Mouse (Mus musculus): ENCODE measurements around the gene Ifi47.

- TF ChIP-seq ZNF384 (IDR thresholded peaks at IDR 0.05; ENCODE audit: low read depth, low read length) (no peak), MAFK (IDR thresholded peaks at IDR 0.05; ENCODE audit: insufficient read depth, low read depth, low read length) (no peak), ZC3H11A (IDR thresholded peaks at IDR 0.05; ENCODE audit: borderline replicate concordance, low read depth, low read length) (no peak), CHD2 (IDR thresholded peaks at IDR 0.05; ENCODE audit: low read depth, low read length) (no peak)
These were observed 37.8 kb downstream of the Ifi47 start for GRCm38 (mm10) chr11:49114158-49114557.
